Mouse (Mus musculus) intestine, postnatal 0 days (tissue): ENCODE results near the gene Apold1. TPM values are rescaled to one million over a fixed set of nuclear protein-coding genes. Genes with fewer than 3 reads are reported as not detected.

Experiments used
- ATAC-seq: fragments of 200-750 bp; cut with Nextera tagmentation; 2 replicates; pipeline ENCODE4 v1.8.0; 2017; ENCODE audit warnings: mild to moderate bottlenecking, moderate TSS enrichment, moderate library complexity
- H3K27ac ChIP-seq: fragments of 300-500 bp; sonication (generic); 2 replicates; pipeline ENCODE4 v1.5.1; 2014; ENCODE audit warnings: mild to moderate bottlenecking, low read depth, low read length, moderate library complexity
- H3K27me3 ChIP-seq: fragments of 300-500 bp; sonication (generic); replicated peaks from 2 replicates; pipeline ENCODE4 v1.6.1; 2014; ENCODE audit warnings: low read length, mixed read lengths; ENCODE audit not compliant: control insufficient read depth, insufficient read depth
- H3K36me3 ChIP-seq: fragments of 300-500 bp; sonication (generic); 2 replicates; pipeline ENCODE4 v1.6.1; 2014; ENCODE audit warnings: mild to moderate bottlenecking, moderate library complexity; ENCODE audit not compliant: control insufficient read depth, insufficient read depth
- H3K4me1 ChIP-seq: fragments of 300-500 bp; sonication (generic); replicated peaks from 2 replicates; pipeline ENCODE4 v1.6.1; 2014; ENCODE audit warnings: antibody characterized with exemption, low read length, mixed read lengths; ENCODE audit not compliant: control insufficient read depth, insufficient read depth
- H3K4me2 ChIP-seq: fragments of 300-500 bp; sonication (generic); replicated peaks from 2 replicates; pipeline ENCODE4 v1.6.1; 2014; ENCODE audit warnings: low read depth, mild to moderate bottlenecking, moderate library complexity
- H3K4me3 ChIP-seq: fragments of 300-500 bp; sonication (generic); 2 replicates; pipeline ENCODE4 v1.5.1; 2014; ENCODE audit warnings: low read depth, low read length
- H3K9ac ChIP-seq: fragments of 300-500 bp; sonication (generic); 2 replicates; pipeline ENCODE4 v1.6.1; 2014; ENCODE audit warnings: mild to moderate bottlenecking, low read depth, low read length
- H3K9me3 ChIP-seq: fragments of 300-500 bp; sonication (generic); 2 replicates; pipeline ENCODE4 v1.6.1; 2016; ENCODE audit warnings: mixed run types; ENCODE audit not compliant: control insufficient read depth
- CTCF ChIP-seq: sonication (generic); IDR thresholded peaks from 2 replicates; pipeline ENCODE4 v1.5.1; 2016; ENCODE audit warnings: low read depth, mild to moderate bottlenecking, control low read depth, antibody characterized with exemption, moderate library complexity
- WGBS: fragments of 180-500 bp; shearing (Covaris S2); extraction: QIAGEN DNeasy Blood & Tissue Kit; methylation state at CpG from one replicate; pipeline ENCODE4 v1.1.7; 2014; 5-methylcytosine and 5-hydroxymethylcytosine counted together
- polyA plus RNA-seq: library from polyadenylated mRNA; unstranded; fragments of >200 nt; fragmentation: Nextera tagmentation; extraction: Ambion mirVana; gene quantifications from 2 replicates; pipeline ENCODE4 v1.2.1, GENCODE M21; 2015

Apold1 gene
- polyA plus RNA-seq, 1 experiment from 2014 or later, result 2.2 TPM

DNA sequence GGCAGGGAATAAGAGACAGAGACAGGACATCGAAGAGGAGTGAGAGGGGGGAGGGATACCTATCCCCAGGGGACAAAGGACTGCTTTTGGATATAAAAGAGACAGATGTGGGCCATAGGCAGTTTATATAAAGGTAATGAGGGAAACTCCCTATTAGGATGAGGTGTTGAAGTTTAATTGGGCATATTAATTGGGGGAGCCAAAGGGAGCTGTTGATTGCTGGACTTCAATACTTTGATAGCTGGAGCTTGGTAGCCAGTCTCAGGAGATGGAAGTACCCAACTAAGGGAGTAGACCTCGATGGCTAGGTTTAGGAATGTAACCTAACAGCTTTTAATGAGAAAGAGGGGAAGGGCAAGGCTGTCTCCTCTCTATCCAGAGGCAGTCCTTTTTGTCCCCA, 17.6 kb upstream of the Apold1 start:
- H3K9me3 ChIP-seq, result 0 out of 2 replicates have a peak, but pooled peaks cover 4% of the 10 kb centered on the region
- no peaks in the 10 kb centered on the region for H3K4me1 ChIP-seq
- H3K4me2 ChIP-seq, result no peak overlapping the region
- no peaks in the 10 kb centered on the region for H3K27me3 ChIP-seq
- no peak overlapping the region for H3K27ac ChIP-seq
- no peak overlapping the region for H3K9ac ChIP-seq
- 75% methylated on average over 2 of the region's 2 CpGs for WGBS
- H3K4me3 ChIP-seq, result no peak overlapping the region
- H3K36me3 ChIP-seq, result no peaks in the 10 kb centered on the region
- no peak for TF ChIP-seq CTCF
- ATAC-seq, result no peak

DNA sequence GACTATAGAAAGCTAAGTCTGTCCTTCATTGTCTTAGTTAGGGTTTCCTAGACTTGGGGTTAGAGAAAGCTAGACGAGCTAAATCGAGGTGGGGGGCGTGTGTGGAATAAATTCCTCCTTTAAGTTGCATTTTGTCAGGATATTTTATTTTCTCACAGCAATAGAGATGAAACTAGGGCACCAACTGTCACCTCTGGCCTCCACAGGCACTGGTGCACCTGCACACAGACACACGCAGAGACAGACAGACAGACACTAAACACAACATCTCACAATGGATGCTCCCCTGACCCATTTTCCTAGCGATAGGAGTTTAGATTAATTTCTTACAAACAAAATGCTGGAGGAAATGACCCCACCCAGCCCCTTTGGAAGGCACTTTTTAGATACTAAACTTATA, 14.8 kb upstream of the Apold1 start:
- Histone ChIP-seq H3K9ac (no peak overlapping the region), H3K4me3 (no peak overlapping the region), H3K9me3 (0 out of 2 replicates have a peak, but pooled peaks cover 4% of the 10 kb centered on the region), H3K4me1 (no peaks in the 10 kb centered on the region), H3K36me3 (no peaks in the 10 kb centered on the region), H3K4me2 (no peak overlapping the region), H3K27me3 (no peaks in the 10 kb centered on the region), H3K27ac (no peak overlapping the region)
- no peak for ATAC-seq
- TF ChIP-seq CTCF, result no peak
- WGBS, result 81% methylated on average over 5 of the region's 5 CpGs

DNA sequence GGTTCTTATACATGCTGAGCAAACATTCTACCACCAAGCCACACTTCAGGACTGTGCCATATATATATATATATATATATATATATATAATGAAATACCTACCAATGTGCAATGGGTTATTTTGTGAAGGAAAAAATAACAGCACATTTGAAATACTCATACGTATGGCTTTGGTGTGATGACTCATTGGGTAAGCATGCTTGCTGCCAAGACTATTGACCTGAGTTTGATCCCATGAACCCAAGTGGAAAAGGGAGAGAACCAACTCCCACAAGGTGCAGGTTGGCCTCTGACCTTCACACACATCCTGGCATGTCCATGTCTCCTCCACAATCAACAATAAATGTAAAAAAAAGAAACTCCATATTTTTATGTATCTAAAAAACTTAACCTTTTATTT, 13.2 kb upstream of the Apold1 start:
- Histone ChIP-seq H3K4me2 (no peak overlapping the region), H3K27me3 (no peaks in the 10 kb centered on the region), H3K4me3 (no peak overlapping the region), H3K9ac (no peak overlapping the region), H3K27ac (no peak overlapping the region), H3K36me3 (no peaks in the 10 kb centered on the region), H3K4me1 (no peaks in the 10 kb centered on the region), H3K9me3 (0 out of 2 replicates have a peak, but pooled peaks cover 4% of the 10 kb centered on the region)
- ATAC-seq, result no peak
- TF ChIP-seq CTCF, result no peak
- 34% methylated on average over 1 of the region's 1 CpGs for whole genome bisulfite sequencing

DNA sequence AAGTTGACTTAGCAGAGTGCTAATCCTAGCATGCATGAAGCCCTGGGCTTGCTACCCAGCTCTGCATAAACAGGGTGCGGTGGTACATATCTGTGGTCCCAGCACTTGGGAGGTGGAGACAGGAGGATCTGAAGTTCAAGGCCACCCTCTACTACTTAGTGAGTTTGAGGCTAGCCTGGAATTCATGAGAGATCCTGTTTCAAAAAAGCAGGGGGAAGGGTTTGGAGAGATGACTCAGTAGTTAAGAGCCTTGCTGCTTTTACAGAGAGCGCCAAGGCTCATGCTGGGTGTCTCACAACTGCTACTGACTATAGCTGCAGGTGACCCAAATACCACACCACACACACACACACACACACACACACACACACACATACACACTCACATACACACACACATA, 12.0 kb upstream of the Apold1 start:
- ATAC-seq, result no peak
- no peak for TF ChIP-seq CTCF

DNA sequence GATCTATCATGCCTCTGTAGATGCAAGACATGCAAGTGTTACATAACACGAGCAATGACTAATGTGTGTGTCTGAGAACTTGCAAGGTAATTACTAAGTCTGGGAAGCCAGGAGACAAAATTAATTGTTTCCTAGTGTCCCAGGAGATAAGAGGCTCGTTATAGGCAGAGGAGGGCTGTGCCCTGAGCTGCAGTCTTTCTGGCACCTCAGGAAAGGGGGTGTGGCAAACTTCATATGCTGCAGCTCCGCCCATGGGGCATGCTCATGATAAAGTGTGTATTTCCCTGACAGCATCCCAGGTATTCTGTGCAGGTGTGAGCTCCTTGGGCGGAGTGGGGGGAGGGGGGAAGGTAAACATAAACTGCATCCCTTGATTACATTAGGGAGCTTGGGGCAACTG, 9.4 kb upstream of the Apold1 start:
- ATAC-seq, result peak; percentile 34
- Histone ChIP-seq H3K4me1 (no peaks in the 10 kb centered on the region), H3K4me2 (no peak overlapping the region), H3K9me3 (no peaks in the 10 kb centered on the region), H3K4me3 (no peak overlapping the region), H3K9ac (no peak overlapping the region), H3K36me3 (no peaks in the 10 kb centered on the region), H3K27me3 (0 out of 2 replicates have a peak, but pooled peaks cover 4% of the 10 kb centered on the region), H3K27ac (no peak overlapping the region)
- WGBS, result 19% methylated on average over 4 of the region's 4 CpGs
- TF ChIP-seq CTCF, result no peak

More for the DNA sequence above, 12.0 kb upstream of the Apold1 start:
- Histone ChIP-seq H3K4me1 (no peaks in the 10 kb centered on the region), H3K9me3 (0 out of 2 replicates have a peak, but pooled peaks cover 4% of the 10 kb centered on the region), H3K36me3 (no peaks in the 10 kb centered on the region), H3K27ac (no peak overlapping the region), H3K4me2 (no peak overlapping the region), H3K27me3 (no peaks in the 10 kb centered on the region), H3K4me3 (no peak overlapping the region), H3K9ac (no peak overlapping the region)
- WGBS, result 85% methylated on average over 2 of the region's 2 CpGs

DNA sequence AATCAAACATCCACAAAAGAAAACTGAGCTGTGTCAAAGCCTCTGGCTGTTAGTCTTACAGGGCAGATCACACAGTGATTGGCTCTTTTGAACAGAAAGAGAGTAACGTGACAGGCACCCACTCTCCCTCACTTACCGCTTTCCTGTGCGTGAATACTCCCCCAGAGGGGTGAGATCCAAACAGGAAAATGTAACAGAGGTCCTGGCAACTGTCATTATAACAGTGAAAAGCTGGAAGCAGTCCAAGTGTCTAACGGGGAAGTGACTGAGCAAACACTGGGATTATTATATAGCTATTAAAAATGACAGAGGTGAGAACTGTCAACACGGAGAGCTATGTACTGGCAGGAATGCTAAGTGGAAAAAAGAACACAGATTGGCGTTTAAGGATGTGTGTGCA, 4.9 kb upstream of the Apold1 start:
- no peak for ATAC-seq
- 23% methylated on average over 6 of the region's 6 CpGs for WGBS
- TF ChIP-seq CTCF, result no peak
- Histone ChIP-seq H3K4me2 (no peak overlapping the region), H3K4me3 (no peak overlapping the region), H3K9me3 (no peaks in the 10 kb centered on the region), H3K4me1 (no peaks in the 10 kb centered on the region), H3K36me3 (no peaks in the 10 kb centered on the region), H3K27me3 (0 out of 2 replicates have a peak, but pooled peaks cover 4% of the 10 kb centered on the region), H3K9ac (no peak overlapping the region), H3K27ac (no peak overlapping the region)
